Mouse (Mus musculus) ovary, postnatal 36 days (tissue): ENCODE results near the gene Lasp1.

Experiments
- DNase-seq: peaks from one replicate; pipeline ENCODE4 v3.0.0; 2022; ENCODE audit warnings: low spot score, mixed read lengths

Gene Lasp1

DNA sequence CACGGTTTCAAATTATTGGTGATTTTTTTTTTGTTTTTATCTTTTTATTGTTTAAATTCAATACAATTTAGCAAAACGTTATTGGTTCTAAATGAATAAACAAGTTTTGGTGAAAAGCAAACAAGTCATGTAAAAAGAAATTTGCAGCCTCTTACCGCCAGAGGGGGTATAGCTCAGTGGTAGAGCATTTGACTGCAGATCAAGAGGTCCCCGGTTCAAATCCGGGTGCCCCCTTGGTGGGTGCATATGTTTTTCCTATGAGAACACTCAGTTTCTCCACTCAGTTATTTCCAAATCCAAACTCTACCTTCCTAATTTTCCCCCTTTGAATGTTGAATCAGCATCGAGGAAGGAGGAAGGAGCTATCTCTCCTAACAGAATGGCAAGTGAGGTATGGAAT lies 1.9 kb upstream of the Lasp1 start:
- DNase-seq = no peak

DNA sequence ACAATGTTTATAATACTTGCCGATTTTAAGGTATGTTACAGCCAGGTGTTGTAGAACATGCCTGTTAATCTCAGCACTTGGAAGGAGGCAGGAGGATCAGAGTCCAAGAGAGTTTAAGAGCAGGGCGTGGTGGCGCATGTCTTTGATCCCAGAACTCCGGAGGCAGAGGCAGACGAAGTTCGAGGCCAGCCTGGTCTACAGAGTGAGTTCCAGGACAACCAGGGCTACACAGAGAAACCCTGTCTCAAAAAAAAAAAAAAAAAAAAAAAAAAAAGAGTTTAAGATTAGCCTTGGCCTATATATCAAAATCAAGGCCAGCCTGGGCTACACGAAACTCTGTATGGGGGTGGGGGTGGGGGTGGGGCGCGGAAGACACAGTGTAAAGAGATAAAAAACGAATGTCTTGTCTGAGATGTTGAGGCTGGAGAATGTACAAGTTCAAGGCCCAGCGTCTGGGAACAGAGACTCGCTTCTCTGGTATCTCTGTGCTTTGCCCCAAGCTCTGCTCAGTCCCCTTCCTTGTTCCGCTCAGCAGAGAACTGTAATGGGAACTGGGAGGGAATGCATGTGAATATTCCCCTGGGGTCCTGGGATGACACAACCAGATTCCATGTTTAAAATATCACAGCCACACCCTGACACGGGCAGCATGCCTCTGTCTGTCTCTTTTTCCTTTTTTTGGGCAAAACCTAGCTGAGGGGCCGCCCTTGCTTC lies 1.3 kb upstream of the Lasp1 start:
- no peak for DNase-seq

DNA sequence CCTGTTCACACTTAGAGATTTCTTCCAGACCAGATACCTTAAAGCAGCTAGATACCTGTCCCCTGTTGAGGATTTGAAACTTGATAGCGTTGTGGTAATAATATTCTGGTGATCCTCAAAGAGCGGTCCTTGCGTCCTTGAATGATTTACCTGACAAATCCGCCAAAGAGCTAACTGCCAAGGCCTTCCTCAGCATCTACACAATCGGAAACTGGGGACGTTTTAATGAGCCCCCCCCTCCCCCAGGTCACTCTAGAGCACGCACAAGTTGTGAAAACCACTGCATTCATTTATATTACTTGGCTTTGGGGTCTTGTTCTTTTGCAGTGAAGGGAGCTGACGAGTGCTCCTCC lies 741 bp upstream of the Lasp1 start:
- DNase-seq = no peak

DNA sequence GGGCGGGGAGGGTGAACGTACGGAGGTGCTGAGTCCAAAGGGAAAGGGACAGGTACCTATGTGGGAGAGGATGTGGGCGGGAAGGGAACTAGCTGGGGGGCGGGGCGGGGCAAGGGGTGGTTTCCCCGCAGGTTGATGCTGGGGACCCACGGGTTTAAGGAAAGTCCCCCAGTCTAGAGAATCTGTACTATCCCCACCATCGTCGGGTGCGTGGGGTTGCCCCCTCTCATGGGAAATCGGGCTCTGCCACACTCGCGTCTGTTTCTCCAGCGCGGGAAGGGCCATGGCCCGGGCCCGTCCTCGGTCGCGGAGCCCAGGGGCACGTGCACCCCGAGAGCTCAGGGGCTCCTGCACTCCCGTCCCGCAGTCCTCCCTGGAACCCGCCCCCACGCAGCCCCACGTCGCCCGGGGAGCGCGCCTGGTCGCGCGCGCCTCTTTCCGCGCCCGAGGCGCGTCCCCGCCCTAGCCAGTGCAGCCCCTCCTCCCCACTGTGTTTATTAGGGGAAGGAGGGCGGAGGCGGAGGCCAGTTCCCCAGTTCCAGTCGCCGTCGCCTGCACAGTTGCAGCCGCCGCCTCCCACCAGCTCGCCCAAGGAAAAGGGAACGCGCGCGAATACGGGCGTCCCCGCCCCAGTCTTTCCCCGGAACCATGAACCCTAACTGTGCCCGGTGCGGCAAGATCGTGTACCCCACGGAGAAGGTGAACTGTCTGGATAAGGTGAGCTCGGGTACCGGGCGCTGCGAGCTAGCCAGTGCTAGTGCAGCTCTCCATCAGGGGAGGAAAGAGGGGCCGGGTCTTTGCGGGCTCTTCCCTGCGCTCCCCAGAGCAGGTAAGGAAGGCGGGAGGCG lies 570 bp downstream of the Lasp1 start:
- DNase-seq = peak; percentile 87

DNA sequence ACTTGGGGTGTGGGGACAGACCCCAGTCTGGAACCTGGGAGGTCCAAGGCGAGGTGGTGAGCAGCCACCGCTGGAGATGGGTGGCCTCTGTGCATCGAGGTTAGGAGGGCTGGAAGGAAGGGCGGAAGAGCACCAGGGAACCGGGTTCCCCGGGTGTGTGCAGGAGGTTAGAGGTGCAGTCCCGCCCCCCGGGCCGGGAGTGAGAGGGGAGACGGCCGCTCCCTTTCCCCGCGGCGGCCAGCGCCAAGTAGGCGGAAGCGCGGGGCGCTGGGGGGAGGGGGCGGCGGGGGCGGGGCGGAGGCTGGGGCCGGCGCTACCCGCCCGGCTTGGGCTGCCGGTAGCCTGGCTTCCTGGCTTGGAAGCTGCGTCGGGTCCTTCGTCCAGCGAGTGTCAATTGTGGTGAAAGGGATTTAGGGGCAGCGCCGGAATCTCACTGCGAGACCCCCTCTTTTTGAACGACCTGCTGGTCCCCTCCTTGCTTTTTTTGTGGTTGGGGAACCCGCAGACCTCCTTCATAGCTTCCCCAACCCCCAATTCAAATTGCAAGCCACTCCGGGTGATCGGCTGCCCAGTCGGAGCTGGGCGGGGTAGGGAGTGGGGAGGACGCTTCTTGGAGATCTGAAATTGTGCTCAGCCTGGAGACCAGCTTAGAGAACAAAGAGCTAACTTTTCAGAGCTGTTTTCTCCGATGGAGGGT lies 1.3 kb downstream of the Lasp1 start:
- DNase-seq = peak; percentile 84

DNA sequence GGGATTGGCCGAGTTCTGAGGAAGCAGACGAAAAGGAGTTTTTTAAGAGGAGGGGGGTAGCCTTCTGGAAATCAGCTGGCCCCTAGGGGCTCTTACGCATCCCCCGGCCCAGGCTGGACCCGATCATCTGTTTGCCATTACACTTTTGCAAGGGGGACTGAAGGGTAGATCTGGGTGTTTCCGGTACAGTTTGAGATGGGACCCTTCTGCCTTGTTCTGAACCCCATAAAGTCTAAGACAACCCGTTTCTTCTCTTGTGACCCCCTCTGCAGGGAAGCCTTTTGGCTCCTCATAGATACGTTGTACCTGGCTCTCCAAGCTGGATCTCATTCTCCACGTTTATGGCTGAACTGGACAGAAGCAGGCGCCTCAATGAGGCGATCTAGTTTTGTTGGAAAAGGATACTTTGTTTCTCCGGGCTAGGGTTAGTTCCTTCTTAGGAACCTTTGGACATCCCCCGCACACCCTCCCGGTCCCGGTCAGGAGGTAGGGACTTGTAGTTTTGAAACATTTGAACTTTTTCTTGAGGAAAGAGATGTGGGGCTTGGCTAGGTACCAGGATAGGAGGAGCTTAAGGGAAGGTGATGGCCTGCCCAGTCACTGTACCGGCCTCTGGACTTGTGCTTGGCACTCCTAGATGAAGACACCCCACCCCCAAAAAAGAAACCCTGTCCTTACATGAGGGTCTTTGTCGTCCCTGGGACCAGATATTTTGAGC lies 2.0 kb downstream of the Lasp1 start:
- no peak for DNase-seq

DNA sequence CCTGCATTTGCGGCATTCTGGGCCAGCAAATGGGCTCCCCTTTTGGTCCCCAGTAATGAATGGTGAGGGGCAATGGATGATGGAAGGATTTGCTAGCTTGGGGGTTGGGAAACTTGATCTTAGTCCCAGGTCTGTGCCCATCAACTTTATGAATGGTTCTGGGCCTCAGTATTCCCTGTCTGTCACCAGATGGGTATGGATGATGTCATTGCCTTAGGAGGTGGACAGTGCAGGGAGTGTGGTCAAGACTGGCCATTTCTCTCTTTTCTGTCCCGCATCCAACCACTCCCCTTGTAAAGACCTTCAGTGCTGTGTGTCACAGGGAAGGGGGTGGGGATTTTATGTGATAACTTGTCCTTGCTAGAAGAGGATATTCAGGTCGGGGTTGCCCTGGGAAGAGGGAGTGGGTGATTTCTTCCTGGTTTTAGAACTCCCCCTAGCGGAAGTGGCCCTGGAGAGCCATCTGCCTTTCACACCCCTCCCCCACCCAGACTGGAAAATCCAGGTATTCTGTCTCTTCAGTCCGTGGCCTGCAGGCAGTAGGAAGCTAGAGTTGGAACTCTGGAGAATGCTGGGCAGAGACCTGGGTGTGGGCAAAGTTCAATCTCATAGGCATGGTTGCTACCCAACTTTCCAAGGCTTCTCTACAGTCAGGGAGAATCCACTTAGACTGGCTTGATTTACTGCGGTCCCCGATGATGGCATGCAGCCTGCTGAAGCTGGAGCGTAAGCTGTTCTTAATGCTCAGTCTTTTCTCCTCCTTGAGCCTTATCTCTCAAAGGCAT lies 2.8 kb downstream of the Lasp1 start:
- no peak for DNase-seq

DNA sequence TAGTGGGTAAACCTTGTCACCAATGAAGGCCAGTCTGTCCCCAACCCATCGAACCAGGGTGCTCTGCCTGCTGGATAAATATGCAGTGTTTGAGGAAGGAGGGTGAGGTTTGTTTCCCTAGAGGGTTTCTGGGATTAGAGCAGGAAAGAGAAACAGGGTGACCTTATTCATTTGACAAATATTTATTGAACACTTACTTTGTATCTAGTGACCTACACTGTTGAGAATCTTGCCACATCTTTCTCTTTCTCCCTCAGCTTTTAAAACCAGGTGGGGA lies 3.3 kb downstream of the Lasp1 start:
- no peak for DNase-seq

DNA sequence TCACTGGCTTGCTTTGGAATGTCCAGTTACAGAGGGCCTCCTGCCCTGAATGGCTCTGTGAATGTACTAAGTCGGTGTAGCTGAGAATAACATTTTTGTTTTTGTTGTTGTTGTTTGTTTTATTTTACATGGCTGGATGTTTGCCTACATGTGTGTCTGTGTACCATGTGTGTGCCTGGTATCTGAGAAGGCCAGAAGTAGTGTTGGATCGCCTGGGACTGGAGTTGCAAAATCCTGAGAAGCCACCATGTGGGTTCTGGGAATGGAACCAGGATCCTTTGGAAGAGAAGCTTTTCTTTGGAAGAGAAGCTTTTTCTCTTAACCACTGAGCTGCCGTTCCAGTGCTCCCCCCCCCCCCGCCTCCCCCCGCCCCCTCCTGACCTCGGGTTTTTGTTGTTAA lies 3.7 kb downstream of the Lasp1 start:
- no peak for DNase-seq

DNA sequence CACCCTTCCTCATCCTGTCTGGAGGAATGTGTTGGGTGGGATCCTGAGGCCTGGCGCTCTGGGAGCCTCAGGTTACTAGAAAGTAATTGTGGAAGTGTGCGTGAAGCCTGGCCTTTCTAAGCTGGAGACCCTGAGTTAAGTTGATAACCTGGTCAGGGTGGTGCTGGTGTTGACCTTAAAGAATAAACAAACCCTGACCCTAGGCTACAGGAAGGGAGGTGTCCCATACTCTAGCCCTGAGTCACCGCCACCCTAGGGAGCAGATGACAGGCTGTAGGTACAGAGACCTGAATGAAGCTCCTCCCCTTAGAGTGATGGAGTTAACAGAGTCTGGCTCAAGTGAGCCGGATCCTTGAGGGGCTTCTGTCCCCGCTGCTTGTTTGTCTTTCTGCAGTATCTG lies 5.0 kb downstream of the Lasp1 start:
- no peak for DNase-seq

DNA sequence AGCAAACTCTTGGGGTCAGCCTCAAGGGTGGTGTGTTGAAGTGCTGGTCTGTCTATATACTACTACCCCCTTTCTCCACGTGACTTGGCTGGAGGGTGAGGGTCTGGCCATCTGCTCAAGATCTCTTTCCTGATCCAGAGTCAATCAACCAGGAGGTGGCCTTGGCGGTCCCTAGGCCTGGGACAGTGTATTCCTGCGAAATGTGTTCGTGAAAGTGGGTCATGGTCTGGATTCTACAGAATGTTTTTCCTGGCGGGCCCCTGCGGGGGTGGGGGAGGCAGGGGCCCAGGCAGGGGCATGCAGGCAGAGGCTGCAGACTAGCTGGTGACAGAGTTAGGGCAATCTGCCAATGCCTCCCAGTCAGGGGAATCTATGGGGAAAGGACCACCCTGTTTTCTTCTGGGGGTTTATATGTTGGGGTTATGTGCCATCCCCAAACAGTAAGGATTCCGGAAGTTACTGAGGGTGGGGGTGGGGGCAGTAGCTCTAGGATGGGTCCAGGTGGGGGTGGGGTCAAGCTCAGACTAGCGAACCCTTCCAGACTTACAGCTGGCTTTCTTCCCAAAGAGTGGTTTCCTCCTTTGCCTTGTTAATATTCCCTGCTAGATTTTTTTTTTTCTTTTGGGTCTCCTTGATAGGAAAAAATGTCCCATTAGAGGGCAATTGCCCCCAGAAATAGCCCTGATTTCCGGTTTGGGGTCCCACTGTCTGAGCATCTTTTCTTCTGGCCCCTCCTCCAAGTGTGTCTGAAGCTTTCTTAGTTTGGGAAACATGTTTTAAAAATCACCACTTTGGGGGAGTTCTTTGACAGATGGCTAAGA lies 6.3 kb downstream of the Lasp1 start:
- no peak for DNase-seq

DNA sequence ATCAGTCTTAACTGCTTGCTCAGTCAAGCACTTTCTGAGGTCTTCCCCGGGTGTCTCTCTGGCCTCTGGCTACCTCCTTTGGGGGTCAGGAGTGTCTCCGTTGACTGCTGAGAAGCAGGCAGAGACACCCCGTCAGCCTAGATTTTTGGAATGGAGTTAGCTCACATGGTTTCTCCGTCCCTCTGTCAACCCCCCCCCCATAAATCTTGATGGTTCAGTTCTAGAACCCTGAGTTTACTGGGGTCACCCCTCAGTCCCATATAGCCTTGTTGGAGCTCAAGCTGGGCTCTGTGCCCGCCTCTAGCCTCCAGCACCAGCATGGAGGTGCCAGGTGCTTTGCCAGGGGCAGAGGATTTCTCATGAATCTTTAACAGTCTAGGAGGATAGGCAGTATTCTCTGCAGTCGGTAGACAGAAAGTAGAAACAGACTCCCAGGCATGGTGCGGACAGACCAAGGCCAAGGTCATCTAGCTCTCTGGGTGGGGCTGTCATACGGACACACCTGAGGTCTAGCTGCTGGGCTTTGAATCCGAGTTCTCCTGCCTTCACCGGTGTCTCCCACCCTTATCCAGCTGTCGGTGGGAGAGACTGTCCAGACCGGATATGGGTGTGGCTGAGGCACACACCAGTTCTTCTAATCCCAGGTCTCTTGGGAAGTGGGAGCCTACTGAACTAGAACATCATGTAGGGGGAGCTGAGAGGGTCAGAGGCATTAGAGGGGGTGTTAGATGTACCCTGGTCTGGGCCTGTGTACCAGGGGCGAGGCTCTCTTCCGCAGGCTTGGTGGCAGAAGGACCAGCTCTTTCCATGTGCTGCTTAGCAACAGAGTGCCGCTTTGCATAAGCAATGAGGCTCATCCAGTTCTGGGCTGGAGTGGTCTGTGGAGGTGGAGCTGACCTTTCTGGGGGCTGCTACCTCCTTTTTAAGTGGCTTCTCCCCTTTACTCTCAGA lies 7.1 kb downstream of the Lasp1 start:
- DNase-seq = no peak

DNA sequence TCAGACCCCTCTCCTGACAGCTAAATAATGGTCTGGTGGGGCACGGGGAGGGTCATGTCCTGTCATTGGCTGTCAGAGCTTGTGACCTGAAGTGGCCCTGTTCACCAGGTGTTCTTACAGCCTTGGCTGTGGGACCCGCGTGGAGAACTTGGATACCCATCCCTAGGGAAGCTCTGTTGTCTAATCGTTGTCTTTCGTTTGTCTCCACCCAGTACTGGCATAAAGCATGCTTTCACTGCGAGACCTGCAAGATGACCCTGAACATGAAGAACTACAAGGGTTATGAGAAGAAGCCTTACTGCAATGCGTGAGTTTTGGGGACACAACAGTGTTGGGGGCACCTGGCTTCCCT lies 7.8 kb downstream of the Lasp1 start:
- DNase-seq = no peak

DNA sequence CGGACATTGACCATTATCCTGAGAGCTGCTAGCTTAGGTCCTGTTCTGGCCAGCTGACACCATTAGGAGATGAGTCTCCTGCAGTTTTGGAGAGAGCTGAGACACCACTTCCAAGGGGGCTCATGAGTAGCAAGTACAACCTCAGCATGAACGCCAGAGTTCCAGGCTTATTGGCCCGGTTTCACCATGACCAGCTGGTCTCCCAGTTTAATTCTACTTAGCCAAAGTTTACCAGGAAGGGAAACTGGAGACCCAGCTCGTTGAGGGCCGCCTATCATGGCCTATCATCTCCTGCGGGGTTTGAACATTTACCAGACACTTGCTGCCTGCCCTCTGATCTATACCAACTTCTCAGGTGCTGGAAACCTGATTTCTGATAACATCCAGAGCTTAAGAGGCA lies 8.8 kb downstream of the Lasp1 start:
- DNase-seq = no peak

DNA sequence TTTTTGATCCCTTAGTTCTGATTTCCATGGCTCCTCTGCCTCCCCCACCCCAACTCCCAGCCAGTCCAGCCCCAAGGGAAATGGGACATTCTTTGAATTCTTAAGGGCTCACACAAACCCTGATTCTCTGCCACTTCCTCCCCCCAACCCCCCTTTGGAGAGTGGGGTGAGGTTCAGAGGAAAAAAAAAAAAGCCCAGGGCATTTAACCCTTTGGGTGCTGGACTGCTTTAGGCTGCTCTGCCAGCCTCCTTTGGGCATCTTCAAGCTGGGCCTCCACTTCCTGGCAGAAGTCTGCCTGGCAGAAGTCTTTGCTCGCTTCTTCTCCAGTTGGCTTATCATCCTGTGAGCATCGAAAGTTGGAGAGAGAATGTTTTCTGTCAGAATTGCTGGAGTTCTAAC lies 9.3 kb downstream of the Lasp1 start:
- DNase-seq = no peak

DNA sequence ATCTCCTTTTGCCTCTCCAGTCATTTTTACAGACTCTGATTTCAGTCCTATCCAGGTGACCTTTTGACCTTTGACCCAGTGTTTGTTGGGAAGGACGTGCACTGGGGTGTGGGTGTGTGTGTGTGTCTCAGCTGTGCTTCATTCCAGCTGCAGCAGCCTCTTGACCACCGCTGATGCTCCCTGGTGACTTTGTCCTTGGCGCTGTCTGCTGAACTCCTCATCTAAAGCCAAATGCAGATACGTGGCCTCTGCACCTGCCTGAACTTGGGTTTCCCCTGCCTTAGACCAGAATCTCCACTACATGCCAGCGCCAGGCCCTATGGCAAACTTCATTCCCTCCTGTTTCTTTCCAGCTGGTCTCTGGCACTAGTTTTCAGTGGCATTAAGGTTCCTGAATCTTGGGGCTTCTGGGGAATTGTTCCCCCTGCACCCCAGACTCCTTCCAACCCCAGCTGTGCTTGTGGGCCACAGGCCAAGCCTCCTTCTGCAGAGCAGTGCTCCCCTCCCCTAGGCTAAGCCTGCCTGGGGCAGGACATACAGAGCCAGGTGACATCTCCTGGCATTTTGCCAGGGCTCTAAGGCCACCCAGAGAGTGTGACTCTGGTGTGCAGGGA lies 9.9 kb downstream of the Lasp1 start:
- DNase-seq = no peak

DNA sequence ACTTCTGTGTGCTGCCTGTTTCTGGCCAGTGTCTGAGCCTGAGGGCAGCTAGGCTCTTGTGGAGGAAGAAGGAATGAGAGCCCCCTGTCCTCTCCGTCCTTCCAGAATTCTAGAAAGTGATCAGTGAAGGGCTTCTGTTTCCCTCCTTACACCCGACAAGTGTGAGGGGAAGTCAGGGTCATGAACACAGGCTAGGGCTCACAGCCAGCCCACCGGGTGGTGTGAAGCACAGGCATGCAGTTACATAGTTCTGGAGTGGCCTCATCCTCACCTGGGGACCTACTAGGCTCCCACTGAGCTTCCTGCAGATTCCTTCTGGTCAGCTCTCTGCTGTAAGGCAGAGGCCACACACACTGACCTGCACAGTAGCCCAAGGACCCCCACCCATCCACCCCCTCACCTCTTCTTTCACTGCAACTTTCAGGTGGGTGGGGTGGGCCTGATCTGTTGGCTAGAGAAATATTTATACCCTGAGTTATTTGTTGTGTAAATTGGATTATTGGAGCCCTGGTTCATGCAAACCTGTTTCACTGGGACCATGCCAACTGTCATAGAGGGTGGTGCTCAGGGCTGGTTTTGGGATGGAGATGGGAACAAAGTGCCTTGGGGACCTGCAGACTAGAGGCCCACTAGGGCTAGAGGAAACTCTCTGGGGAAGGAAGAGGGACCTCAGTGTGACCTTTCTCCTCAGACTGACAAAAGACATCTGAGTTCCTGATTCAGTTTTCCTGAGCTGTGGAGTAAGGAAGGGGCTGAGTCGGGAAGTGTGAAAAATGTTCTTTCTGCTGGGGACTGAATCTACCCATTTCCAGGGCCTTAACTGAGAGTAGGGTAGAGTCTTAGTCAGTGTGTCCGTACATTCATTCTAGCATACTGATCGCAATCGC lies 10.7 kb downstream of the Lasp1 start:
- DNase-seq = no peak

DNA sequence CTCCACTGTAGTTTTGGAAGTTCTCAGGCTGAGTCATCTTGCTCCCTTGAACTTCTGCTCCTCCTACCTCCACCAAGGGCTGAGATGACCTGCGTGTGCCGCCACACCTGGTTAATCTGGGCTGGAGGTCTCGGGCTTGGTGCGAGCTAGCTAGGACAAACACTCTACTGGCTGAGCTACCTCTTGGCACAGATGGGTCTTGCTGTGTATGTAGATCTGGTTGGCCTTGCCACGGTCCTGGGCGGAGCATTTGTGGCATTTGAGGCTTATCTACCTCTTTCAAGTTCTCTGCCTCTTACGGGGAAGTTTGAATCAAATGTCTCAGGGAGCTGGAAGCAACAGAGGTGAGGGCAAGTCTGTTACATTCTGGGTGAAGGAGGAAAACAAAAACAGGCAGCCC lies 11.6 kb downstream of the Lasp1 start:
- DNase-seq = no peak

DNA sequence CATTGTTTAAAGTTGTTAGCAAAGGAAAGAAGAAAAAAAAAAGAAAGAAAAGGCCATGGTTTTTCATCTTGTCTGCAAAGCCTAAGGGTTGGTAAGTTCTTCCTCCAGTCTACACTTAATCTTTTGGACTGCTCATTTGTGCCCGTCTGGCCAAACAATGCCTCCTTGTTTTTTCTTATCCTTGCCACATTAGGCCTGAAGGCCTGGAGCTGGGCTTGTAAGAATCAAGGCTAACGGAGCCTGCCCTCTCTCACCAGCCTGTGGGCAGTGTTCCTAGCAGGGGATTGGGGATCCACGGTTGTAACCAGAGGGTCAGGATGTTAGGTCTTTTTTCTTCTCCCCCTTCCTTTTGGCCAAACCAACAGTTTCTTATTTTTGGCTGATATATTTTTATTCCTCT lies 12.2 kb downstream of the Lasp1 start:
- DNase-seq = no peak
